Mouse (Mus musculus): ENCODE results near the gene Sar1a. TPM values are rescaled to one million over a fixed set of nuclear protein-coding genes. Genes with fewer than 3 reads are reported as not detected.
A peak's percentile ranks its signal among the peaks of the same experiment; 100 is the strongest.

Sar1a gene
- 145 and 158 TPM in 2 replicates for total RNA-seq (2012; rRNA removed)

DNA sequence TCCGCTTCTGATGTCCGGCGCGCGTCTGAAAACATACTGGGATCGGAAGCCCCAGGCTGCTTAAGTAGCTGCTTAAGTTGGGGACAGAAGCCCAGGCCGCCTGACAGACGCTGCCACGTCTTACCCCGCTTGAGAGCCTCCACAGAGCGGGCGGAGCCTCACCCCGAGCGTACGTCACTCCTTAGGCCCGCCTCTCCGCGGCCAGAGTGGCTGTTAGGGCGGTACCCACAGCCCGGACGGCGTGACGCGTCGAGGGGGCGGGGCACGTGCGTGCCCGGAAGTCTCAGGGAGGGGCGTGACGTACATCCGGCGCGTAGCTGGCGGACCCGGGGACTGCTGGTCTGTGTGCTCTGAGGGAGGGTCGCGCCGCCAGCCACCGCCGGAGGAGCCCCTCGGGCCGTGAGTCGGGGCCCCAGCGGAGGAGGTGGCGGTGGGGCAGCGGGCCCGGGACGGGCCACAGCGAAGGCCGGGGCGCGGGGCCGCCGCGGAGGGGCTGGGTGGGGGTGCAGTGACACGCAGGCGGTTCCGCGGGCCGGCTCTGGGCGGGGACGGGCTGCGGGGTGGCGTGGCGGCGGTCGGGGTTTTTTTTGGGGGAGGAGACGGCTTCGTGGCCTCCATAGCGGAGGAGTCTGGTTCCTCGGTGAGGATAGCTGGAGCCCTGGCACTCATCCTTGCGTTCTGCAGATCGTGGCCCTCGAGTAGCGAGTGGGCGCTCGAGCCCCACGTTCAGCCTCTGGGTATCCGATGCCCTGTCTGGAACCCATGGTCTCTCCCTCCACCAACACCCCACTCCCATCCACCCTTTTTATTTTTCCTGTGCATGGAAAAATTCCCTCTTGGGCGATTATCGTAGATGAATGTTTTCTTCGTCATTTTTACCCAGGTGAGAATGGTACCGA lies at the start of gene Sar1a:
Gene Sar1a, plus strand, starts transcription at position 285 of the 899 bp plus-strand sequence.
- Histone ChIP-seq H3K9me3 (ENCODE audit: control insufficient read depth, insufficient read depth, low read depth, low read length) (no peaks in the 10 kb centered on the region), H3K36me3 (ENCODE audit: control insufficient read depth, insufficient read depth, low read length, poor library complexity, severe bottlenecking) (peaks cover 3% of the 10 kb centered on the region), H3K27ac (ENCODE audit: insufficient read depth, low read depth, low read length, poor library complexity, severe bottlenecking) (peak within 1 kb of the TSS; percentile 62; the same call in 1 of the 2 replicates), H3K9ac (ENCODE audit: insufficient read depth, low read depth, low read length, poor library complexity, severe bottlenecking) (peak within 1 kb of the TSS; percentile 94), H3K4me1 (ENCODE audit: control insufficient read depth in 2 of 2, insufficient read depth in 2 of 2, low read length in 2 of 2, poor library complexity in 1 of 2) (peaks cover 3 to 4% of the 10 kb centered on the region in 2 experiments; a peak in 3 of 4 replicates), H3K4me3 (ENCODE audit: insufficient read depth in 1 of 2, low read depth in 1 of 2, low read length in 2 of 2, poor library complexity in 1 of 2, severe bottlenecking in 1 of 2) (peak within 1 kb of the TSS; percentile 99 to 100)
- DNase-seq (ENCODE audit: low read depth, low spot score), result peak; percentile 94
- TF ChIP-seq CHD2 (IDR thresholded peaks at IDR 0.05; ENCODE audit: low read depth, low read length), result no peak
- TF ChIP-seq HCFC1 (IDR thresholded peaks at IDR 0.05; ENCODE audit: borderline replicate concordance, insufficient read depth, low read length), result no peak; the same call in 1 of the 2 replicates
- no peak for TF ChIP-seq ZC3H11A (IDR thresholded peaks at IDR 0.05; ENCODE audit: borderline replicate concordance, low read depth, low read length)
- TF ChIP-seq MAFK (IDR thresholded peaks at IDR 0.05; ENCODE audit: insufficient read depth, low read depth, low read length), result no peak
- no peak for TF ChIP-seq ZNF384 (IDR thresholded peaks at IDR 0.05; ENCODE audit: low read depth, low read length)
- in situ Hi-C loops (cut with MboI; ENCODE audit: low sequenced_read_pairs in 2 of 2, unreplicated experiment in 2 of 2), result no loop called here

DNA sequence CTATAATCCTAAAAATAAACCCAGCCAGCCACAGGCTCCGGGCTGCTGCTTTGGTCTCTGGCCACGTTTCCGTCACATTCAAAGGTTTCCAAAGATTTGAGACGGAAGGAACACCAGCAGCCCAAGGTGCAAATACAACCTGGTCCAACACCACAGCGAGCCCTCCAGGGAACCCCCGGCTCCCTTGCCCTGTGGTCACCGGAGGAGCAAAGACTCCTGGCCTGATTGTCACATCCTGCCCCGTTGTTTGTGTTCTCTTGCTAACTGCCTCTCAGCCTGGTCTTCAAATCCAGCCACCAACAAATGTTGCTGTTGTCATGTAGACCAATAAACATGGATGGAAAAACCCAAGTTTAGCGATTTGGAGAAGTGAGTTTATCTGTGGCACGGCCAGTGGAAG lies 47.7 kb upstream of the Sar1a start:
- H3K4me3 ChIP-seq (ENCODE audit: insufficient read depth in 1 of 2, low read depth in 1 of 2, low read length in 2 of 2, poor library complexity in 1 of 2, severe bottlenecking in 1 of 2), result no peak overlapping the region
- TF ChIP-seq CHD2 (IDR thresholded peaks at IDR 0.05; ENCODE audit: low read depth, low read length) (no peak), ZNF384 (IDR thresholded peaks at IDR 0.05; ENCODE audit: low read depth, low read length) (no peak)
- in situ Hi-C loops (cut with MboI; ENCODE audit: low sequenced_read_pairs in 2 of 2, unreplicated experiment in 2 of 2), result no loop called here

GRCm38 (mm10) chr10:61637055-61637454 lies 43.0 kb upstream of the Sar1a start:
- Histone ChIP-seq H3K36me3 (ENCODE audit: control insufficient read depth, insufficient read depth, low read length, poor library complexity, severe bottlenecking) (no peaks in the 10 kb centered on the region), H3K4me1 (ENCODE audit: control insufficient read depth in 2 of 2, insufficient read depth in 2 of 2, low read length in 2 of 2, poor library complexity in 1 of 2) (no peaks in the 10 kb centered on the region), H3K4me3 (ENCODE audit: insufficient read depth in 1 of 2, low read depth in 1 of 2, low read length in 2 of 2, poor library complexity in 1 of 2, severe bottlenecking in 1 of 2) (no peak overlapping the region), H3K9me3 (ENCODE audit: control insufficient read depth, insufficient read depth, low read depth, low read length) (no peaks in the 10 kb centered on the region), H3K27ac (ENCODE audit: insufficient read depth, low read depth, low read length, poor library complexity, severe bottlenecking) (no peak overlapping the region), H3K9ac (ENCODE audit: insufficient read depth, low read depth, low read length, poor library complexity, severe bottlenecking) (no peak overlapping the region)
- in situ Hi-C loops (cut with MboI; ENCODE audit: low sequenced_read_pairs in 2 of 2, unreplicated experiment in 2 of 2), result no loop called here
- DNase-seq (ENCODE audit: low read depth, low spot score), result no peak
- TF ChIP-seq ZNF384 (IDR thresholded peaks at IDR 0.05; ENCODE audit: low read depth, low read length), result no peak
- TF ChIP-seq MAFK (IDR thresholded peaks at IDR 0.05; ENCODE audit: insufficient read depth, low read depth, low read length), result no peak
- TF ChIP-seq CHD2 (IDR thresholded peaks at IDR 0.05; ENCODE audit: low read depth, low read length), result no peak
- TF ChIP-seq HCFC1 (IDR thresholded peaks at IDR 0.05; ENCODE audit: borderline replicate concordance, insufficient read depth, low read length), result no peak
- no peak for TF ChIP-seq ZC3H11A (IDR thresholded peaks at IDR 0.05; ENCODE audit: borderline replicate concordance, low read depth, low read length)

More for the DNA sequence above, 47.7 kb upstream of the Sar1a start:
- Histone ChIP-seq H3K27ac (ENCODE audit: insufficient read depth, low read depth, low read length, poor library complexity, severe bottlenecking) (no peak overlapping the region), H3K9ac (ENCODE audit: insufficient read depth, low read depth, low read length, poor library complexity, severe bottlenecking) (no peak overlapping the region), H3K4me1 (ENCODE audit: control insufficient read depth in 2 of 2, insufficient read depth in 2 of 2, low read length in 2 of 2, poor library complexity in 1 of 2) (no peaks in the 10 kb centered on the region), H3K9me3 (ENCODE audit: control insufficient read depth, insufficient read depth, low read depth, low read length) (no peaks in the 10 kb centered on the region), H3K36me3 (ENCODE audit: control insufficient read depth, insufficient read depth, low read length, poor library complexity, severe bottlenecking) (no peaks in the 10 kb centered on the region)
- no peak for DNase-seq (ENCODE audit: low read depth, low spot score)

GRCm38 (mm10) chr10:61640363-61640762 lies 39.7 kb upstream of the Sar1a start:
- TF ChIP-seq ZC3H11A (IDR thresholded peaks at IDR 0.05; ENCODE audit: borderline replicate concordance, low read depth, low read length) (no peak), CHD2 (IDR thresholded peaks at IDR 0.05; ENCODE audit: low read depth, low read length) (no peak), HCFC1 (IDR thresholded peaks at IDR 0.05; ENCODE audit: borderline replicate concordance, insufficient read depth, low read length) (no peak), MAFK (IDR thresholded peaks at IDR 0.05; ENCODE audit: insufficient read depth, low read depth, low read length) (no peak), ZNF384 (IDR thresholded peaks at IDR 0.05; ENCODE audit: low read depth, low read length) (no peak)
- Histone ChIP-seq H3K4me1 (ENCODE audit: control insufficient read depth in 2 of 2, insufficient read depth in 2 of 2, low read length in 2 of 2, poor library complexity in 1 of 2) (no peaks in the 10 kb centered on the region), H3K36me3 (ENCODE audit: control insufficient read depth, insufficient read depth, low read length, poor library complexity, severe bottlenecking) (no peaks in the 10 kb centered on the region), H3K4me3 (ENCODE audit: insufficient read depth in 1 of 2, low read depth in 1 of 2, low read length in 2 of 2, poor library complexity in 1 of 2, severe bottlenecking in 1 of 2) (no peak overlapping the region), H3K9me3 (ENCODE audit: control insufficient read depth, insufficient read depth, low read depth, low read length) (no peaks in the 10 kb centered on the region), H3K9ac (ENCODE audit: insufficient read depth, low read depth, low read length, poor library complexity, severe bottlenecking) (no peak overlapping the region), H3K27ac (ENCODE audit: insufficient read depth, low read depth, low read length, poor library complexity, severe bottlenecking) (no peak overlapping the region)
- DNase-seq (ENCODE audit: low read depth, low spot score), result no peak
- in situ Hi-C loops (cut with MboI; ENCODE audit: low sequenced_read_pairs in 2 of 2, unreplicated experiment in 2 of 2), result no loop called here
